In the genomic region with DNA sequence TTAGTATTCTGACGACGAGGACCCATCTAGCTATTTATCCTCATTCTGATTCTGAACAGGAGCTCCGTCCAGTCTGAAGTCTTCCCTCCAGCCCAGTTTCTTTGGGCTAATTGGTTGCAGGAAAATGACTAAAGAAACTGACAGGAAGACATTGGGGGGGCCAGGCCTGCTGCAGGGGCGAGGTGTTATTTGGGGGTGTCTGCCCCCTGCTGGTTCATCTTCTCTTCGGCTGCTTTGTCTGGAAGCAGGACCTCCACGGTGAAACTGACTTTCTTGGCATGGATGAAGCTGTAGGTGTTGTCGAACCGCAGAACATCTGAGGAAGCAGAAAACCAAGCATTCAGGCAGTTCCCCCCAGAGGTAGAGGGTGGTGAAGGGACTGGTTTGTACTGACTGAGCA, we compare ENCODE assay signal across 14 mouse cellular contexts. TPM values are rescaled to one million over a fixed set of nuclear protein-coding genes. Genes with fewer than 3 reads are reported as not detected.
DNase-seq lines count a peak whose midpoint lies in the region; ATAC-seq and TF ChIP-seq lines count a peak whose summit lies in the region.
"Had no signal": no experiment of that assay in that cellular context is flagged by ENCODE, and none has a peak within 500 bp of the region (broad histone marks: within the 10 kb centered on the region; RNA-seq: fewer than 3 reads in every experiment).

No protein-coding gene starts in this region.

- H3K4me1 ChIP-seq in kidney, embryonic 15.5 days, result peaks cover 39% of the 10 kb centered on the region
- peaks cover 23% of the 10 kb centered on the region for H3K4me1 ChIP-seq in testis, adult 2 months (ENCODE audit: control insufficient read depth, insufficient read depth, low read length)

- H3K36me3 ChIP-seq in kidney, embryonic 15.5 days, result no peaks in the 10 kb centered on the region
- no peaks in the 10 kb centered on the region for H3K36me3 ChIP-seq in testis, adult 2 months (ENCODE audit: control insufficient read depth, insufficient read depth, low read length)
- H3K36me3 ChIP-seq: heart, embryonic 15.5 days had no signal

- no peaks in the 10 kb centered on the region for H3K9me3 ChIP-seq in kidney, embryonic 15.5 days (replicated peaks)
- H3K9me3 ChIP-seq: heart, embryonic 15.5 days; hindbrain, embryonic 15.5 days; liver, embryonic 13.5 days had no signal

- no peak for TF ChIP-seq CTCF in testis, adult 2 months (IDR thresholded peaks at IDR 0.05; ENCODE audit: control insufficient read depth, insufficient read depth, insufficient replicate concordance, low read depth, low read length)

- H3K27ac ChIP-seq in kidney, embryonic 15.5 days, result no peak overlapping the region
- H3K27ac ChIP-seq in testis, adult 2 months (ENCODE audit: control insufficient read depth, insufficient read depth, low read depth, low read length), result peak overlapping the region; percentile 50; the same call in 1 of the 2 replicates
- H3K27ac ChIP-seq: heart, embryonic 15.5 days had no signal

- no peak overlapping the region for H3K4me3 ChIP-seq in kidney, embryonic 15.5 days (replicated peaks)
- peak overlapping the region; percentile 55 for H3K4me3 ChIP-seq in testis, adult 2 months (ENCODE audit: control insufficient read depth, low read depth, low read length)
- H3K4me3 ChIP-seq: heart, embryonic 15.5 days had no signal

- H3K27me3 ChIP-seq in kidney, embryonic 15.5 days, result no peaks in the 10 kb centered on the region
- H3K27me3 ChIP-seq in testis, adult 2 months (ENCODE audit: control insufficient read depth, insufficient read depth, low read length), result no peaks in the 10 kb centered on the region
- H3K27me3 ChIP-seq: heart, embryonic 15.5 days; hindbrain, embryonic 15.5 days; liver, embryonic 13.5 days had no signal

- WGBS in kidney, embryonic 15.5 days, result 70% methylated on average over 8 of the region's 8 CpGs

- H3K4me2 ChIP-seq in kidney, embryonic 15.5 days, result no peak overlapping the region

- H3K9ac ChIP-seq in kidney, embryonic 15.5 days, result no peak overlapping the region

- TF ChIP-seq POLR2A in testis, adult 2 months (IDR thresholded peaks at IDR 0.05; ENCODE audit: control insufficient read depth, low read depth, low read length), result no peak

- peak; percentile 11 for DNase-seq in kidney, adult 9 months
- no peak for DNase-seq in testis, postnatal 10 days (ENCODE audit: low spot score)
- DNase-seq in induced T-regulatory cell, adult 2 months (ENCODE audit: low read depth), result peak; percentile 39
- DNase-seq in urinary bladder, postnatal 10 days (ENCODE audit: low spot score), result no peak
- no peak for DNase-seq in c-Kit-positive CD71-positive TER-119-positive erythroid progenitor cells, embryonic 14.5 days (ENCODE audit: low spot score)
- DNase-seq: cerebellum, postnatal 25 days; gastrocnemius, postnatal 25 days; liver, embryonic 13.5 days; right cerebral cortex, adult 18-20 months had no signal

- ATAC-seq in kidney, embryonic 15.5 days (replicated peaks; ENCODE audit: low FRiP score), result no peak

RNA-seq across cellular contexts. Expression of gene Mtfp1, which starts 2.9 kb away (rescaled TPM):
- polyA plus RNA-seq in kidney, embryonic 15.5 days (2015; fragmentation: Nextera tagmentation; extraction: Ambion mirVana), result 15.9 and 16.0 TPM in 2 replicates
- polyA plus RNA-seq in testis, adult 2 months (2012; rRNA removed), result 9.0 and 10.0 TPM in 2 replicates

RNA-seq across cellular contexts. Expression of gene Sec14l2, which starts 25.1 kb away (rescaled TPM):
- 1.3 and 2.2 TPM in 2 replicates for polyA plus RNA-seq in kidney, embryonic 15.5 days (2015; fragmentation: Nextera tagmentation; extraction: Ambion mirVana)
- 2.2 and 4.8 TPM in 2 replicates for polyA plus RNA-seq in testis, adult 2 months (2012; rRNA removed)

RNA-seq across cellular contexts. Expression of gene Sec14l3, which starts 33.5 kb away (rescaled TPM):
- polyA plus RNA-seq in kidney, embryonic 15.5 days (2015; fragmentation: Nextera tagmentation; extraction: Ambion mirVana), result not detected in 2 replicates
- 1.0 and 1.9 TPM in 2 replicates for polyA plus RNA-seq in testis, adult 2 months (2012; rRNA removed)
- polyA plus RNA-seq: large intestine, adult 2 months; liver, embryonic 13.5 days had no signal

RNA-seq across cellular contexts. Expression of gene Rnf215, which starts 36.9 kb away (rescaled TPM):
- 27.4 and 28.2 TPM in 2 replicates for polyA plus RNA-seq in kidney, embryonic 15.5 days (2015; fragmentation: Nextera tagmentation; extraction: Ambion mirVana)
- 4.2 and 4.5 TPM in 2 replicates for polyA plus RNA-seq in testis, adult 2 months (2012; rRNA removed)

Comparison
In these comparisons a context has a peak if more than half of its experiments do, and no peak if none do; other contexts are left out.
1. DNase-seq: peak in kidney, adult 9 months (single experiment) and induced T-regulatory cell, adult 2 months (single experiment); none in testis, postnatal 10 days (single experiment), urinary bladder, postnatal 10 days (single experiment) and c-Kit-positive CD71-positive TER-119-positive erythroid progenitor cells, embryonic 14.5 days (single experiment).